Mouse (Mus musculus): ENCODE data around the gene Svopl.

Svopl gene

DNA sequence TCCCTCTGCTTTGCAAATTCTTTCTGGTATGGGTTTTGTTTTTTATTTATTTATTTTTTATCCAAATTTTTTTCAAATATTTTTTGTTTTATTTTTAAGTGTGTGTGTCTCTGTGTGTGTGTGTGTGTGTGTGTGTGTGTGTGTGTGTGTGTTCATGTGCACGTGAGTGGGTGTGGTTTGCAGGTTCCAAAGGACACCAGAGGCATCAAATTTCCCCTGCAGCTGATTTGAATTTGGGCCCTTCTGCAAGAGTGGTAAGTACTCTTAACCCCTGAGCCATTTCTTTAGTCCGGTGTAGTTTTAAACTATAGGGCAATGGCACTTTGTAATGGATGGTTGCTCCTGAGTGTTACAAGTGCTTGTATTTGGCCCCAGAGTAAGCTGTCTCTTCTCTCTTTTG lies 18.6 kb downstream of the Svopl start:
- DNase-seq, result no peak

GRCm38 (mm10) chr6:38027771-38028170 lies 19.0 kb downstream of the Svopl start:
- no peak for DNase-seq

GRCm38 (mm10) chr6:38023284-38023683 lies 23.5 kb downstream of the Svopl start:
- DNase-seq, result no peak

- no peak for DNase-seq
Observed at GRCm38 (mm10) chr6:38021406-38021805, 25.4 kb downstream of the Svopl start.

DNA sequence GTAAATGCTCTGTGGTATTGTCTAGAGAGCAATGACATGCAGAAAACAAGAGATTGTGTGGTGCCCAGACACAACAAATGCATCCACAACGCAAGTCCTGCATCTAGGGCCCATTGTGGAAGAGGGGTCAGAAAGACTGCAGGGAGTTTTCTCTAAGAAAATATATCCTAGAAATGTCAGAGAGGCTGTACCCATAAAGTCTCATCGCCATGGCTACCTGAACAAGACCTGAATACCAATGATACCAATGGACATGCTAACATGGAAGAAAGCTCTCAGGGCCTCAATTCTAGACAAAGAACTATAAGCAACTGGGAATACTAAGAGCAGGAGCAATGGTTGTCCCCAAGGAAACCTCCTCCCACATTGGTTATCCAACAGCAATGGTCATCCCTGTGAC lies 34.0 kb downstream of the Svopl start:
- no peak for DNase-seq

DNA sequence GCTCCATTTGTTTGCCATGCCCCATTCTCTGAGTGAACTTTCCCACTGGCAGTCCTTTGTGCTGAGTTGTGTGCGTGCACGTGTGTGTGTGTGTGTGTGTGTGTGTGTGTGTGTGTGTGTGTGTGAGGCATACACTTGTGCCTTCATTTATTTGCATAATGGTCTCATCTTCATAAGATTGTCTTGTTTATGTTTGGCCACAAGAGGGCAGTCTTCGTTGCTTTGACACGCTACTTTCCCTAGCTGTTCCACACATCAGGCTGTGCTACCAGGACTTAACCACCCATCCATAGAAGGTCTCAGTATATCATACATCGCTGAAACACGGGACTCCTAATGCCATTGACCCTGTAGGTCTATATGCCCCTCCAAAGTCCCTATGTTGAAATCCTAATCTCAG lies 39.3 kb downstream of the Svopl start:
- DNase-seq, result peak; percentile 45

DNA sequence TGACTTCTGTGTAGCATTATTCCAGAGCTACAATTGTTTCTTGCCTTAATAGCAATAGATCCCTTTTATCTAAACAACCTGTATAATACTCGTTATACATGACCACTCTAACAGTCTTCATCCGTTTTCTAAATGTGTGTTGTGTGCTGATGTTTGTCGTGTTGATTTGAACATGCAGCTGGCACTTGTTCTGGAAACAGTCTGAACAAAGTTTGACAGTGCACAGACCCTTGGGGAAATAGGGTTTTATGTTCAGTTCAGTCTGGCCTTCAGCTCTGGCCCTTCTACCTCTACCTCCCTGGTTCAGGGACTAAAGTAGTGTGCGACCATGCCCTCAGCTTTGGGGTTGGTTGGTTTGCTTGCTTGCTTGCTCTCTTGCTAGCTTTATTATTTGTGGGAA lies 79.4 kb downstream of the Svopl start:
- DNase-seq, result no peak

GRCm38 (mm10) chr6:37951306-37951705 lies 95.5 kb downstream of the Svopl start:
- no peak for DNase-seq

DNA sequence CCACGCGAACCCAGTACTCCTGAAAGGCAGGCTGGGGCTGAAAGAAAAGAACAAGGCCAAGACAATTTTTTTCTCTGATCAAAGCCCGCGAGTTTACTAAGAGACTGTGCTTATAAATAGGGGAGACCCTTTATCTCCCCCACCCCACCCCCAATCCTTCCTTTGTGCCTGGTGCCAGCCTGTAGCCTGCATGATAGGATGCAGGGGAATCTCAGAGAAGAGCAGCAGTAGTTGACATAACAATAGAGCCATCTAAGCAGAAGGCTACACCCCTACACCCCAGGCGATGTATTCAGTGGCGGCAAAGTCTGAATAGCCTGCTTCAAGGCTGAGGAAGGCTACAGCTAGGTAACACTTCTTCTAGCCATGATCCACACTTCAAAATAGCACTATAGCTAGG lies 110.3 kb downstream of the Svopl start:
- DNase-seq, result no peak

Measured in right cerebral cortex, adult 18-20 months (tissue).